Mouse (Mus musculus): ENCODE measurements around the gene Tmem184b. TPM values are rescaled to one million over a fixed set of nuclear protein-coding genes. Genes with fewer than 3 reads are reported as not detected.
A peak's percentile ranks its signal among the peaks of the same experiment; 100 is the strongest.

The Tmem184b gene
- total RNA-seq, 1 experiment from 2014 or later, result 3.5 TPM

GRCm38 (mm10) chr15:79387611-79388010, 15.8 kb downstream of the Tmem184b start:
- no peak for ATAC-seq (replicated peaks in 1 of 2; ENCODE audit: insufficient read depth in 1 of 2, low FRiP score in 2 of 2, low TSS enrichment in 1 of 2, low read depth in 1 of 2, poor library complexity in 2 of 2, severe bottlenecking in 2 of 2)

- no peak for ATAC-seq (replicated peaks in 1 of 2; ENCODE audit: insufficient read depth in 1 of 2, low FRiP score in 2 of 2, low TSS enrichment in 1 of 2, low read depth in 1 of 2, poor library complexity in 2 of 2, severe bottlenecking in 2 of 2)
Measured at GRCm38 (mm10) chr15:79387081-79387480, 16.3 kb downstream of the Tmem184b start.

GRCm38 (mm10) chr15:79381644-79382043, 21.7 kb downstream of the Tmem184b start:
- no peak for ATAC-seq (replicated peaks in 1 of 2; ENCODE audit: insufficient read depth in 1 of 2, low FRiP score in 2 of 2, low TSS enrichment in 1 of 2, low read depth in 1 of 2, poor library complexity in 2 of 2, severe bottlenecking in 2 of 2)

- ATAC-seq (replicated peaks in 1 of 2; ENCODE audit: insufficient read depth in 1 of 2, low FRiP score in 2 of 2, low TSS enrichment in 1 of 2, low read depth in 1 of 2, poor library complexity in 2 of 2, severe bottlenecking in 2 of 2), result peak; percentile 82 to 83
Measured at GRCm38 (mm10) chr15:79380468-79381444, 22.6 kb downstream of the Tmem184b start.

- ATAC-seq (replicated peaks in 1 of 2; ENCODE audit: insufficient read depth in 1 of 2, low FRiP score in 2 of 2, low TSS enrichment in 1 of 2, low read depth in 1 of 2, poor library complexity in 2 of 2, severe bottlenecking in 2 of 2), result no peak
Measured at GRCm38 (mm10) chr15:79379658-79380057, 23.7 kb downstream of the Tmem184b start.

GRCm38 (mm10) chr15:79378608-79379007, 24.8 kb downstream of the Tmem184b start:
- no peak for ATAC-seq (replicated peaks in 1 of 2; ENCODE audit: insufficient read depth in 1 of 2, low FRiP score in 2 of 2, low TSS enrichment in 1 of 2, low read depth in 1 of 2, poor library complexity in 2 of 2, severe bottlenecking in 2 of 2)

GRCm38 (mm10) chr15:79377681-79378080, 25.7 kb downstream of the Tmem184b start:
- ATAC-seq (replicated peaks in 1 of 2; ENCODE audit: insufficient read depth in 1 of 2, low FRiP score in 2 of 2, low TSS enrichment in 1 of 2, low read depth in 1 of 2, poor library complexity in 2 of 2, severe bottlenecking in 2 of 2), result no peak

- ATAC-seq (replicated peaks in 1 of 2; ENCODE audit: insufficient read depth in 1 of 2, low FRiP score in 2 of 2, low TSS enrichment in 1 of 2, low read depth in 1 of 2, poor library complexity in 2 of 2, severe bottlenecking in 2 of 2), result no peak
Measured at GRCm38 (mm10) chr15:79374760-79375159, 28.6 kb downstream of the Tmem184b start.

- peak; percentile 27 to 47; a peak in 1 of 4 replicates for ATAC-seq (replicated peaks in 1 of 2; ENCODE audit: insufficient read depth in 1 of 2, low FRiP score in 2 of 2, low TSS enrichment in 1 of 2, low read depth in 1 of 2, poor library complexity in 2 of 2, severe bottlenecking in 2 of 2)
Measured at GRCm38 (mm10) chr15:79370281-79370843, 33.0 kb downstream of the Tmem184b start.

GRCm38 (mm10) chr15:79369452-79370280, 33.7 kb downstream of the Tmem184b start:
- ATAC-seq (replicated peaks in 1 of 2; ENCODE audit: insufficient read depth in 1 of 2, low FRiP score in 2 of 2, low TSS enrichment in 1 of 2, low read depth in 1 of 2, poor library complexity in 2 of 2, severe bottlenecking in 2 of 2), result no peak

GRCm38 (mm10) chr15:79368861-79369440, 34.4 kb downstream of the Tmem184b start:
- ATAC-seq (replicated peaks in 1 of 2; ENCODE audit: insufficient read depth in 1 of 2, low FRiP score in 2 of 2, low TSS enrichment in 1 of 2, low read depth in 1 of 2, poor library complexity in 2 of 2, severe bottlenecking in 2 of 2), result no peak

- ATAC-seq (replicated peaks in 1 of 2; ENCODE audit: insufficient read depth in 1 of 2, low FRiP score in 2 of 2, low TSS enrichment in 1 of 2, low read depth in 1 of 2, poor library complexity in 2 of 2, severe bottlenecking in 2 of 2), result no peak
Measured at GRCm38 (mm10) chr15:79368313-79368811, 35.0 kb downstream of the Tmem184b start.

- no peak for ATAC-seq (replicated peaks in 1 of 2; ENCODE audit: insufficient read depth in 1 of 2, low FRiP score in 2 of 2, low TSS enrichment in 1 of 2, low read depth in 1 of 2, poor library complexity in 2 of 2, severe bottlenecking in 2 of 2)
Measured at GRCm38 (mm10) chr15:79366402-79366801, 37.0 kb downstream of the Tmem184b start.

- no peak for ATAC-seq (replicated peaks in 1 of 2; ENCODE audit: insufficient read depth in 1 of 2, low FRiP score in 2 of 2, low TSS enrichment in 1 of 2, low read depth in 1 of 2, poor library complexity in 2 of 2, severe bottlenecking in 2 of 2)
Measured at GRCm38 (mm10) chr15:79365068-79365467, 38.3 kb downstream of the Tmem184b start.

- no peak for ATAC-seq (replicated peaks in 1 of 2; ENCODE audit: insufficient read depth in 1 of 2, low FRiP score in 2 of 2, low TSS enrichment in 1 of 2, low read depth in 1 of 2, poor library complexity in 2 of 2, severe bottlenecking in 2 of 2)
Measured at GRCm38 (mm10) chr15:79364120-79364519, 39.2 kb downstream of the Tmem184b start.

- ATAC-seq (replicated peaks in 1 of 2; ENCODE audit: insufficient read depth in 1 of 2, low FRiP score in 2 of 2, low TSS enrichment in 1 of 2, low read depth in 1 of 2, poor library complexity in 2 of 2, severe bottlenecking in 2 of 2), result peak; percentile 19 to 34; a peak in 2 of 4 replicates
Measured at GRCm38 (mm10) chr15:79361023-79361422, 42.3 kb downstream of the Tmem184b start.

- no peak for ATAC-seq (replicated peaks in 1 of 2; ENCODE audit: insufficient read depth in 1 of 2, low FRiP score in 2 of 2, low TSS enrichment in 1 of 2, low read depth in 1 of 2, poor library complexity in 2 of 2, severe bottlenecking in 2 of 2)
Measured at GRCm38 (mm10) chr15:79360371-79360770, 43.0 kb downstream of the Tmem184b start.

Measured in hematopoietic stem cell, adult 5-6 weeks (primary cell).